Mouse (Mus musculus) intestine, embryonic 14.5 days (tissue): ENCODE measurements around the gene Cxcl14. TPM values are rescaled to one million over a fixed set of nuclear protein-coding genes. Genes with fewer than 3 reads are reported as not detected.

Experiments
- ATAC-seq: fragments of 200-750 bp; cut with Nextera tagmentation; replicated peaks from 2 replicates; pipeline ENCODE4 v1.8.0; 2017; ENCODE audit warnings: low read depth, moderate number of reproducible peaks, moderate TSS enrichment, moderate library complexity; ENCODE audit not compliant: low FRiP score, low TSS enrichment
- DNase-seq: peaks from one replicate; pipeline ENCODE4 v3.0.0-alpha.2; 2018; ENCODE audit warnings: low spot score
- H3K27ac ChIP-seq: fragments of 300-500 bp; sonication (generic); 2 replicates; pipeline ENCODE4 v1.5.1; 2014; ENCODE audit warnings: low read depth, mild to moderate bottlenecking, control low read depth
- H3K27me3 ChIP-seq: fragments of 300-500 bp; sonication (generic); replicated peaks from 2 replicates; pipeline ENCODE4 v1.6.1; 2014; ENCODE audit warnings: low read length, control low read depth; ENCODE audit not compliant: control insufficient read depth, insufficient read depth
- H3K36me3 ChIP-seq: fragments of 300-500 bp; sonication (generic); 2 replicates; pipeline ENCODE4 v1.6.1; 2014; ENCODE audit warnings: low read length, control low read depth; ENCODE audit not compliant: control insufficient read depth, insufficient read depth
- H3K4me1 ChIP-seq: fragments of 300-500 bp; sonication (generic); replicated peaks from 2 replicates; pipeline ENCODE4 v1.6.1; 2014; ENCODE audit warnings: low read length, control low read depth, mixed read lengths; ENCODE audit not compliant: control insufficient read depth, insufficient read depth
- H3K4me2 ChIP-seq: fragments of 300-500 bp; sonication (generic); 2 replicates; pipeline ENCODE4 v1.6.1; 2014; ENCODE audit warnings: low read length
- H3K4me3 ChIP-seq: fragments of 300-500 bp; sonication (generic); 2 replicates; pipeline ENCODE4 v1.5.1; 2014; ENCODE audit warnings: low read depth, low read length, control low read depth, mixed read lengths
- H3K9ac ChIP-seq: fragments of 300-500 bp; sonication (generic); 2 replicates; pipeline ENCODE4 v1.6.1; 2014; ENCODE audit warnings: mild to moderate bottlenecking, low read length
- H3K9me3 ChIP-seq: fragments of 300-500 bp; sonication (generic); 2 replicates; pipeline ENCODE4 v1.6.1; 2016; ENCODE audit warnings: low read length, control low read depth; ENCODE audit not compliant: control insufficient read depth
- WGBS: fragments of 180-500 bp; shearing (Covaris S2); extraction: QIAGEN DNeasy Blood & Tissue Kit; methylation state at CpG from one replicate; pipeline ENCODE4 v1.1.7; 2014; 5-methylcytosine and 5-hydroxymethylcytosine counted together
- polyA plus RNA-seq: library from polyadenylated mRNA; unstranded; fragments of >200 nt; fragmentation: Nextera tagmentation; extraction: Ambion mirVana; gene quantifications from 2 replicates; pipeline ENCODE4 v1.2.1, GENCODE M21; 2014

Gene Cxcl14
- polyA plus RNA-seq, 1 experiment from 2014 or later: 5.7 TPM

- H3K4me1 ChIP-seq: no peaks in the 10 kb centered on the region
Observed at GRCm38 (mm10) chr13:56260344-56260780, 36.0 kb downstream of the Cxcl14 start.

GRCm38 (mm10) chr13:56259926-56260250 is 36.5 kb downstream of the Cxcl14 start:
- Histone ChIP-seq H3K9ac (no peak overlapping the region), H3K27ac (no peak overlapping the region), H3K4me2 (no peak overlapping the region), H3K4me3 (no peak overlapping the region), H3K36me3 (no peaks in the 10 kb centered on the region), H3K27me3 (peaks cover 90% of the 10 kb centered on the region), H3K4me1 (no peaks in the 10 kb centered on the region), H3K9me3 (no peaks in the 10 kb centered on the region)
- ATAC-seq (no peak), DNase-seq (no peak)
- WGBS: 4% methylated on average over 5 of the region's 5 CpGs

More at GRCm38 (mm10) chr13:56260344-56260780, 36.0 kb downstream of the Cxcl14 start:
- Histone ChIP-seq H3K27me3 (peaks cover 90% of the 10 kb centered on the region), H3K4me3 (no peak overlapping the region), H3K4me2 (no peak overlapping the region), H3K27ac (no peak overlapping the region), H3K36me3 (no peaks in the 10 kb centered on the region), H3K9ac (no peak overlapping the region), H3K9me3 (no peaks in the 10 kb centered on the region)
- no peak for DNase-seq
- WGBS: under 1% methylated on average over 17 of the region's 17 CpGs
- ATAC-seq: no peak

- H3K9me3 ChIP-seq: no peaks in the 10 kb centered on the region
- under 1% methylated on average over 51 of the region's 55 CpGs for WGBS
- H3K4me2 ChIP-seq: peak overlapping the region; percentile 16
- H3K4me3 ChIP-seq: 0 out of 2 replicates have a peak overlapping the region, but pooled peaks have one; percentile 10
- H3K27ac ChIP-seq: no peak overlapping the region
- H3K9ac ChIP-seq: no peak overlapping the region
- DNase-seq: no peak
- peaks cover 93% of the 10 kb centered on the region for H3K27me3 ChIP-seq
- ATAC-seq: no peak
- no peaks in the 10 kb centered on the region for H3K36me3 ChIP-seq
- H3K4me1 ChIP-seq: no peaks in the 10 kb centered on the region
Observed at GRCm38 (mm10) chr13:56259021-56259925, 37.1 kb downstream of the Cxcl14 start.

GRCm38 (mm10) chr13:56258196-56259020 is 37.9 kb downstream of the Cxcl14 start:
- no peaks in the 10 kb centered on the region for H3K36me3 ChIP-seq
- H3K27ac ChIP-seq: no peak overlapping the region
- no peaks in the 10 kb centered on the region for H3K9me3 ChIP-seq
- H3K9ac ChIP-seq: no peak overlapping the region
- DNase-seq (no peak), ATAC-seq (no peak)
- H3K4me2 ChIP-seq: peak overlapping the region; percentile 16
- H3K4me3 ChIP-seq: 0 out of 2 replicates have a peak overlapping the region, but pooled peaks have one; percentile 10
- 1% methylated on average over 52 of the region's 52 CpGs for WGBS
- H3K27me3 ChIP-seq: peaks cover 96% of the 10 kb centered on the region
- no peaks in the 10 kb centered on the region for H3K4me1 ChIP-seq

- DNase-seq: no peak
- ATAC-seq: no peak
- no peaks in the 10 kb centered on the region for H3K9me3 ChIP-seq
Observed at GRCm38 (mm10) chr13:56257469-56258153, 38.7 kb downstream of the Cxcl14 start.

GRCm38 (mm10) chr13:56256716-56257299 is 39.5 kb downstream of the Cxcl14 start:
- no peaks in the 10 kb centered on the region for H3K36me3 ChIP-seq
- no peak overlapping the region for H3K4me2 ChIP-seq
- H3K4me1 ChIP-seq: no peaks in the 10 kb centered on the region
- DNase-seq: no peak
- no peaks in the 10 kb centered on the region for H3K9me3 ChIP-seq
- H3K9ac ChIP-seq: no peak overlapping the region
- no peak overlapping the region for H3K27ac ChIP-seq
- WGBS: 9% methylated on average over 14 of the region's 14 CpGs
- no peak overlapping the region for H3K4me3 ChIP-seq
- H3K27me3 ChIP-seq: peaks cover 100% of the 10 kb centered on the region
- no peak for ATAC-seq

More at GRCm38 (mm10) chr13:56257469-56258153, 38.7 kb downstream of the Cxcl14 start:
- Histone ChIP-seq H3K4me3 (no peak overlapping the region), H3K4me2 (no peak overlapping the region), H3K9ac (no peak overlapping the region), H3K27ac (no peak overlapping the region), H3K4me1 (no peaks in the 10 kb centered on the region), H3K36me3 (no peaks in the 10 kb centered on the region), H3K27me3 (peaks cover 99% of the 10 kb centered on the region)
- 7% methylated on average over 12 of the region's 12 CpGs for WGBS

GRCm38 (mm10) chr13:56253379-56253778 is 43.0 kb downstream of the Cxcl14 start:
- Histone ChIP-seq H3K9ac (no peak overlapping the region), H3K36me3 (no peaks in the 10 kb centered on the region), H3K27ac (no peak overlapping the region), H3K4me3 (no peak overlapping the region), H3K27me3 (peaks cover 100% of the 10 kb centered on the region), H3K4me2 (no peak overlapping the region), H3K9me3 (no peaks in the 10 kb centered on the region), H3K4me1 (no peaks in the 10 kb centered on the region)
- ATAC-seq (no peak), DNase-seq (no peak)
- 15% methylated on average over 3 of the region's 3 CpGs for WGBS

GRCm38 (mm10) chr13:56252783-56253182 is 43.6 kb downstream of the Cxcl14 start:
- no peaks in the 10 kb centered on the region for H3K36me3 ChIP-seq
- no peak overlapping the region for H3K27ac ChIP-seq
- 16% methylated on average over 8 of the region's 8 CpGs for WGBS

More at GRCm38 (mm10) chr13:56252783-56253182, 43.6 kb downstream of the Cxcl14 start:
- H3K9ac ChIP-seq: no peak overlapping the region
- H3K4me2 ChIP-seq: no peak overlapping the region
- DNase-seq (no peak), ATAC-seq (no peak)
- H3K4me3 ChIP-seq: no peak overlapping the region
- peaks cover 100% of the 10 kb centered on the region for H3K27me3 ChIP-seq
- H3K4me1 ChIP-seq: no peaks in the 10 kb centered on the region
- H3K9me3 ChIP-seq: no peaks in the 10 kb centered on the region
